Mouse (Mus musculus): ENCODE results near the gene Gapdhs. TPM values are rescaled to one million over a fixed set of nuclear protein-coding genes. Genes with fewer than 3 reads are reported as not detected.
A peak's percentile ranks its signal among the peaks of the same experiment; 100 is the strongest.
"Not testable (repeated sequence)": the region's sequence is repeated elsewhere in the genome, so short reads cannot be mapped to it uniquely, and the experiment has no call there.

The Gapdhs gene
- total RNA-seq (2021), result not detected
- long read RNA-seq, experiment 1, partial matches to known transcripts, result 0 of 14 reads
- long read RNA-seq, experiment 1, other reads (novel, unspliced or antisense), result 14 of 14 reads
- long read RNA-seq, experiment 2, partial matches to known transcripts, result 0 of 9 reads
- long read RNA-seq, experiment 2, other reads (novel, unspliced or antisense), result 9 of 9 reads

- DNase-seq (ENCODE audit: low spot score in 2 of 2), result not testable (repeated sequence)
These were observed at the start of gene Gapdhs for GRCm38 (mm10) chr7:30743617-30744016. Gene Gapdhs (minus strand): TSS chr7:30743681.

- no peak for DNase-seq (ENCODE audit: low spot score in 2 of 2)
These were observed 48.4 kb upstream of the Gapdhs start for GRCm38 (mm10) chr7:30791921-30792320.

GRCm38 (mm10) chr7:30790141-30790540 lies 46.7 kb upstream of the Gapdhs start:
- DNase-seq (ENCODE audit: low spot score in 2 of 2), result no peak

- DNase-seq (ENCODE audit: low spot score in 2 of 2), result no peak
These were observed 44.0 kb upstream of the Gapdhs start, which contains the start of gene Krtdap for GRCm38 (mm10) chr7:30787377-30788022. Gene Krtdap (plus strand): TSS chr7:30787896.

- DNase-seq (ENCODE audit: low spot score in 2 of 2), result no peak
These were observed 42.5 kb upstream of the Gapdhs start for GRCm38 (mm10) chr7:30785721-30786546.

GRCm38 (mm10) chr7:30785154-30785553 lies 41.7 kb upstream of the Gapdhs start:
- no peak for DNase-seq (ENCODE audit: low spot score in 2 of 2)

- no peak for DNase-seq (ENCODE audit: low spot score in 2 of 2)
These were observed 39.2 kb upstream of the Gapdhs start for GRCm38 (mm10) chr7:30782658-30783057.

GRCm38 (mm10) chr7:30781792-30782191 lies 38.3 kb upstream of the Gapdhs start:
- no peak for DNase-seq (ENCODE audit: low spot score in 2 of 2)

- DNase-seq (ENCODE audit: low spot score in 2 of 2), result no peak
These were observed 34.4 kb upstream of the Gapdhs start for GRCm38 (mm10) chr7:30777911-30778310.

GRCm38 (mm10) chr7:30777081-30777579 lies 33.6 kb upstream of the Gapdhs start:
- DNase-seq (ENCODE audit: low spot score in 2 of 2), result no peak

- peak; percentile 12 to 21 for DNase-seq (ENCODE audit: low spot score in 2 of 2)
These were observed 32.6 kb upstream of the Gapdhs start for GRCm38 (mm10) chr7:30776104-30776503.

GRCm38 (mm10) chr7:30769236-30769635 lies 25.8 kb upstream of the Gapdhs start:
- DNase-seq (ENCODE audit: low spot score in 2 of 2), result no peak

- no peak for DNase-seq (ENCODE audit: low spot score in 2 of 2)
These were observed 22.9 kb upstream of the Gapdhs start for GRCm38 (mm10) chr7:30766408-30766807.

- DNase-seq (ENCODE audit: low spot score in 2 of 2), result no peak
These were observed 21.7 kb upstream of the Gapdhs start for GRCm38 (mm10) chr7:30765173-30765572.

- no peak for DNase-seq (ENCODE audit: low spot score in 2 of 2)
These were observed 20.0 kb upstream of the Gapdhs start, which contains the start of gene Dmkn for GRCm38 (mm10) chr7:30763456-30763855. Gene Dmkn (plus strand): TSS chr7:30763756.

GRCm38 (mm10) chr7:30761769-30762352 lies 18.4 kb upstream of the Gapdhs start:
- DNase-seq (ENCODE audit: low spot score in 2 of 2), result no peak

- no peak for DNase-seq (ENCODE audit: low spot score in 2 of 2)
These were observed 15.4 kb upstream of the Gapdhs start for GRCm38 (mm10) chr7:30758853-30759252.

GRCm38 (mm10) chr7:30757001-30757400 lies 13.5 kb upstream of the Gapdhs start:
- DNase-seq (ENCODE audit: low spot score in 2 of 2), result no peak

- DNase-seq (ENCODE audit: low spot score in 2 of 2), result no peak
These were observed 7.7 kb upstream of the Gapdhs start, which contains the start of gene Sbsn for GRCm38 (mm10) chr7:30751086-30751669. Gene Sbsn (plus strand): TSS chr7:30751471.

- DNase-seq (ENCODE audit: low spot score in 2 of 2), result no peak
These were observed 6.5 kb upstream of the Gapdhs start for GRCm38 (mm10) chr7:30749824-30750606.

All from left cerebral cortex, adult 18-20 months (tissue).